Mouse (Mus musculus): ENCODE data around the gene Chd5.

The Chd5 gene

GRCm38 (mm10) chr4:152353886-152354637 lies 15.6 kb downstream of the Chd5 start:
- no peak for DNase-seq (ENCODE audit: low spot score in 2 of 2)

GRCm38 (mm10) chr4:152355672-152356071 lies 17.2 kb downstream of the Chd5 start:
- no peak for DNase-seq (ENCODE audit: low spot score in 2 of 2)

GRCm38 (mm10) chr4:152359700-152360099 lies 21.2 kb downstream of the Chd5 start:
- DNase-seq (ENCODE audit: low spot score in 2 of 2), result no peak

DNA sequence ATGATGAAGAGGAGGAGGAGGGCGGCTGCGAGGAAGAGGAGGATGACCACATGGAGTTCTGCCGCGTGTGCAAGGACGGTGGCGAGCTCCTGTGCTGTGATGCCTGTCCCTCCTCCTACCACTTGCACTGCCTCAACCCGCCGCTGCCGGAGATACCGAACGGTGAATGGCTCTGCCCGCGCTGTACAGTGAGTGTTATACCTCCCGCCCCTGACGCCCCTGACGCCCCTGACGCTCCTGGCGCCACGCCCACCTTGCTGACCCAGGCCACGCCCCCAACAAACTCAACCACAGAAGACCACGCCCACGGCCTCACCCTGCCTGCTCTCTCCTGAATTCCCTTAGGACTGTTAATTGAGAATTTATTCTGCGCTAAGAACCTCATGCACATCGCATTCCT lies 22.4 kb downstream of the Chd5 start:
- DNase-seq (ENCODE audit: low spot score in 2 of 2), result no peak

DNA sequence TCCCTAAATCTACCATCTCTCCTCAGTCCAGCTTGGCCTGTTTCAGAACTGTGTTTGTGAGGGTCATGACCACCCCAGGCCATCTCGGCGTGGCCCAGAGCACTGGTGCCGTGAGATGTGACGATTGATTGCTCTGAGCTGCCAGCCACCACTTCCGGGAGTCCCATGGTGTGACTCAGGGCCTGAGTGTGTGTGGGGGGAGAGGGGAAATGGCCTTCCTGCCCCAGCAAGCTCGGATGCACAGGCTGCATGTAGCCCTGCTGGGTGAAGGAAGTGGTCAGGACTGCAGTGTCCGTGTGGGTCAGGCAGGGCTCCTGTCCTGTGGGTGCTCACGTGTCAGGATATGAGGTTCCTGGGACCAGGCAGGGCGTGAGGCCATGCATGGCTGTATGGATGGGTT lies 23.7 kb downstream of the Chd5 start:
- no peak for DNase-seq (ENCODE audit: low spot score in 2 of 2)

DNA sequence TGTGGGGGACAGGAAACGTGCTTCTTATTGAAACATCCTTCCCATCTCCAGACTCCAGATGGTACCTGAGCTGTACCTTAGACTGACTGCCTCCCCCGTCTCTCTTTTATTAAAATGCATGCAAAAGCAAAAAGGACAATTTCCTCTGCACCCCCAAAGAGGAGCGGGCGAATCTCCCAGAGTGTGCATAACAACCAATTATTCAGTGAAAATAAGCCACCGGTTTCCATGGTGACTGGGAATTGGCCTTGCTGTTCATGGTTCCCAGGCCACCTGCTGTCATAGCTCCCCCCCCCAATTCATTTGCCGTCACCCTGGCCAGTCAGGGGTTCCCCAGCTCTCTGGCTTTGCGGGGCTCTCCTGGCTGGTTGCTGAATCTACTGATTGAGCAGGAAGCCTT lies 26.8 kb downstream of the Chd5 start:
- DNase-seq (ENCODE audit: low spot score in 2 of 2), result no peak

DNA sequence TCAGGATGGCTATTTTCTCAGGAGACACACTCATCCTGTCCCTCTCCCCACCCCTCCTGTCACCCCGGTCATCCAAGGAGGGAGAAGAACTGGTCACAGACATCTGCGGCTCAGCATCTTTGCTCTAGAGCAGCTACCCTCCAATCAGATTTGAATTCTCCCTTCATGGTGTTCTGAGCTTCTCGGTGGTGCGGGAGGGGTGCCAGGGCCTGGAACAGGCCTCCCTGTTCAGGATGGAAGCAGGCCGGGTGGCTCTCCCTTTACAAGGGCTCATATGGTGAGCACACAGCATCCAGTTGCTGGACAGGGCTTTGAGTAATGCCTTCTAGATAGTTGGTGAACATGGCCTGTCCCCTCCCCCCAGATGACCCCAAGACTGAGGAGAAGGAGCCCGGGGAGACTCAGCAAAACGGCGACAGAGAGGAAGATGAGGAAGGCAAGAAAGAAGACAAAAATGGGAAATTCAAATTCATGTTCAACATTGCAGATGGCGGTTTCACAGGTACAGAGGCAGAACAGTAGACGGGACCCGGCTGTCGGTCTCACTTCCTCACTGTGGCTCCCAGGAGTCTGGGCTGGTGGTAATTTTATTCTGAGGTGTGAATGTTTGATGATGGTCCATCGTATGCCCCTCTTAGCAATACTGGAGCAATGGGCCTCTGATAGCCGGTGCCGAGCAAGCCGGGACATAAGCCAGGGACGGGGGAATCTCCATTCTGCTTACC lies 44.2 kb downstream of the Chd5 start:
- no peak for DNase-seq (ENCODE audit: low spot score in 2 of 2)

DNA sequence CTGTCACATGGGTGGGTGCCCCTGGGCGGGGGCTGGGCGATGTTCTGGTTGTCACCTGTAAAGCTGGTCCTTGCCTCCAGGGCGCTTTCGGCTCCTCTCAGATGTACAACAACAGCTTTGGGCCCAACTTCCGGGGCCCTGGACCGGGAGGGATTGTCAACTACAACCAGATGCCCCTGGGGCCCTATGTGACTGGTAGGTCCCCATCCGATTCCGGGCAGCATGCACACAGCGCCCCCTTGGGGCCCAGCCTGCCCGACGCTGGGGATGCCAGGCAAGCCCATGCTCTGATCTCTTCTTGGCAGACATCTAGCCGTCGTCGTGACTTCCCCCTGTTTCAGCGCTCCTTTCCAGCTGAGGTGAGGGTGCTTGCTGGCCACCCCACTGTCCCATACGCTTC lies 47.2 kb downstream of the Chd5 start:
- DNase-seq (ENCODE audit: low spot score in 2 of 2), result no peak

GRCm38 (mm10) chr4:152392192-152392591 lies 53.7 kb downstream of the Chd5 start:
- DNase-seq (ENCODE audit: low spot score in 2 of 2), result peak in 1 of 2 experiments; percentile 45

DNA sequence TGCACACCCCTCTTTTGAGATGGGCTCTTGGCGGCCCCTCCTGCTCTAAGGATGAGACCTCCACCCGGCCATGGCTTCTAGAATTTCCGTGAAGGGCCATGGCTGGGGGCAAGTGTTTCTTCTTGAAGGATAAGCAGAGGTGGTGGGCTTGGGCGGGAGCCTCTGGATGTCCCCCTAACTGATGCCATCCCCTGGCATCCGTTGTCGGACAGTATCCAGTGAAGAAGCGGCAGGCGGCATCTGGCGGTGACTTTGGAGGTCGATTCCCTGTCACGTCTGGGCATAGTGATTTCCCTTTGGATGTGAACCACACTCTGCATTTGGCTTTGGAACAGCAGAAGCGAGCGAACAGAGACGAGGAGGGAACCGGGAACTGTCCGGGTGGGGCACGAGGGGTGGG lies 54.2 kb downstream of the Chd5 start:
- no peak for DNase-seq (ENCODE audit: low spot score in 2 of 2)

GRCm38 (mm10) chr4:152398926-152399325 lies 60.5 kb downstream of the Chd5 start:
- no peak for DNase-seq (ENCODE audit: low spot score in 2 of 2)

GRCm38 (mm10) chr4:152405143-152405542 lies 66.7 kb downstream of the Chd5 start:
- no peak for DNase-seq (ENCODE audit: low spot score in 2 of 2)

- no peak for DNase-seq (ENCODE audit: low spot score in 2 of 2)
Observed at GRCm38 (mm10) chr4:152405671-152406201, 67.3 kb downstream of the Chd5 start.

- DNase-seq (ENCODE audit: low spot score in 2 of 2), result no peak
Observed at GRCm38 (mm10) chr4:152406531-152406930, 68.1 kb downstream of the Chd5 start.

DNA sequence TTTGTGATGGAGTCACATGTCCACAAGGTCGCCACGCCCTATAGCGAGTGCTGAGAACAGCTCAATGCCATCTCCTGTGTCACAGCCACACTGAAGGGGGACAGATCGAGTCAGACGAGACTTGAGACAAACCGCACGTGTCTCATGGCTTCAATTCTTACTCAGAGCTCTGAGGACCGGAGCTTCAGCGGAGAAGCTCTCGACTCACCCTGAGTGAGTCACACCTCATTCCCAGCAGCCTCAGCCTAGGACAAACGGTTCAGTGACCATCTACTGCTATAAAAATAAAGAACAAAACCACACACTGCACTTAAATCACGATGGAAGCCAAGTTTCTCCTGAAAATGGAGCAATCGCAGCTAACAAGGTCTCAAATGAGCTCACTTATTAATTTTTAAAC lies 72.5 kb downstream of the Chd5 start:
- no peak for DNase-seq (ENCODE audit: low spot score in 2 of 2)

- DNase-seq (ENCODE audit: low spot score in 2 of 2), result no peak
Observed at GRCm38 (mm10) chr4:152412524-152413080, 74.2 kb downstream of the Chd5 start.

GRCm38 (mm10) chr4:152418229-152419060 lies 80.0 kb downstream of the Chd5 start:
- no peak for DNase-seq (ENCODE audit: low spot score in 2 of 2)

DNA sequence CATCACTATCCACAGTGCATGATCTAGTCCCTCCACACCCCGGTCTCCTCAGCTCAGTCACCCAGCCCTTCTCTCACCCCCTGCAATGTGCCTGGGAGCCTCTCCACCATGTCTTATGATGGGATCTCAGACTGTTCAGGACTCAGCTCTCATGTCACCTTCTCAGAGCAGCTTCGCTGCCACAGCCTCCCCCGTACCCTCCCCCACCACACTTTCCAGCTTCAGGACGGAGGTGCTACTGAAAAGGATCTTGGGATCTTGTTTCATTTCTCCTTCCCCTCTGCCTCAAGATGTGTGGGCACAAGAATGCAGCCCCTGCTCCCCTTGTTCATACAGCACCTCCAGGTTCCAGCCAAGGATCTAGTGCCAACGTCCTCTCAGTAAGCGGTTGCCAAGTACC lies 85.1 kb downstream of the Chd5 start:
- DNase-seq (ENCODE audit: low spot score in 2 of 2), result no peak

GRCm38 (mm10) chr4:152424341-152424740 lies 85.9 kb downstream of the Chd5 start:
- no peak for DNase-seq (ENCODE audit: low spot score in 2 of 2)

DNA sequence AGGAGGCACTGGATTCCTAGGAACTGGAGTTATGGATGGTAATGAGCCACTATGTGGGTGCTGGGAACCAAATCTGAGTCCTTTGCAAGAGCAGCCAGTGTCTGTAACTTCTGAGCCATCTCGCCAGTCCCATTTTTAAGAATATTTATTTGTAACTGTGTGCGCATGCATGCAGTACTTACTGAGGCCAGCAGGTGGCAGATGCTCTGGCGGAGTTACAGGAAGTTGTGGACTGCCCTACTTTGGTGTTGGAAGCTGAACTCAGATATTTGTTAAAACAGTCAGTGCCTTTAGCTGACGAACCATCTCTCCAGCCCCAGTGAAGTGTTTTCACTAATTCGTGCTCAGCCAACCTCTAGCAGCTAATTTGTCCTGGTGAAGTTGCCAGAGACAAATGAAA lies 86.5 kb downstream of the Chd5 start:
- DNase-seq (ENCODE audit: low spot score in 2 of 2), result no peak

DNA sequence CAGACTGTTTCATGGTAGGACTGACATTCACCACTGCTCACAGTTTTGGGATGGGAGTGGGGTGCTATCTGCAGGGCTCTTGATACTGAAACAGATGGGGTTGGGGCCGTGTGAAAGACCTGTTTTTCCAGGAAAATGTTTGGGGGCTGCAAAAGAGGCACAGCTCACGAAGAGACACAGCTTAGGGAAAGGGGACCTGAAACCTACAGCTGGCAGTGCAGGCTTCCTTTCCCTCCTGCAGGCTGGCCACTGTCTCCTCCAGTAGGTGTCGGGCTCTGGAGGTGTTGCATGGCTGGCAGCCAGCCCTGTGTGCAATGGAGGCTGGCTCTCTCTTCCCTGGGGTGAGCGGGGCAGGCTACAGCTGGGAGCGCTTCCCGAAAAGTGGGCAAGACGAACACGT lies 89.8 kb downstream of the Chd5 start:
- no peak for DNase-seq (ENCODE audit: low spot score in 2 of 2)

- DNase-seq (ENCODE audit: low spot score in 2 of 2), result peak in 1 of 2 experiments; percentile 41
Observed at GRCm38 (mm10) chr4:152432308-152432707, 93.9 kb downstream of the Chd5 start.

All from frontal cortex, postnatal 14 days (tissue).